11 mouse cellular contexts compared by ENCODE assay signal in genomic region chr7:98558128-98558921, GRCm38 (mm10).
DNase-seq lines count a peak whose midpoint lies in the region; TF ChIP-seq lines count a peak whose summit lies in the region.
"Had no signal": no experiment of that assay in that cellular context is flagged by ENCODE, and none has a peak within 500 bp of the region (broad histone marks: within the 10 kb centered on the region; RNA-seq: fewer than 3 reads in every experiment).

No protein-coding gene starts in this region.

- no peaks in the 10 kb centered on the region for H3K36me3 ChIP-seq in heart, adult 2 months (ENCODE audit: control insufficient read depth, insufficient read depth, low read length)
- H3K36me3 ChIP-seq: embryonic facial prominence, embryonic 12.5 days had no signal

- H3K27me3 ChIP-seq in heart, adult 2 months (ENCODE audit: control insufficient read depth, insufficient read depth, low read length): no peaks in the 10 kb centered on the region
- H3K27me3 ChIP-seq: embryonic facial prominence, embryonic 12.5 days had no signal

- 75% methylated on average over 9 of the region's 9 CpGs for WGBS in heart, adult 2 months

- TF ChIP-seq CTCF in heart, adult 2 months (IDR thresholded peaks at IDR 0.05): no peak

- TF ChIP-seq EP300 in heart, adult 2 months (IDR thresholded peaks at IDR 0.05; ENCODE audit: insufficient read depth, low read depth, low read length): no peak

- H3K9ac ChIP-seq in heart, adult 2 months (ENCODE audit: low read depth, low read length): no peak overlapping the region
- H3K9ac ChIP-seq: embryonic facial prominence, embryonic 12.5 days had no signal

- no peak overlapping the region for H3K4me3 ChIP-seq in heart, adult 2 months
- H3K4me3 ChIP-seq: embryonic facial prominence, embryonic 12.5 days had no signal

- H3K4me1 ChIP-seq in heart, adult 2 months (ENCODE audit: control insufficient read depth, insufficient read depth, low read length): peaks cover 1% of the 10 kb centered on the region; the same call in 1 of the 2 replicates
- H3K4me1 ChIP-seq: embryonic facial prominence, embryonic 12.5 days had no signal

- H3K79me2 ChIP-seq in heart, adult 2 months (replicated peaks; ENCODE audit: control insufficient read depth, insufficient read depth, low read length): no peaks in the 10 kb centered on the region

- DNase-seq in gastrocnemius, postnatal 25 days: peak; percentile 57
- no peak for DNase-seq in gastrocnemius, adult 18-20 months (ENCODE audit: low spot score)
- DNase-seq in 3134 (ENCODE audit: extremely low read depth, insufficient read length, low spot score): peak; percentile 88
- peak in 1 of 2 experiments; percentile 81 for DNase-seq in heart, adult 2 months
- peak; percentile 65 to 77 for DNase-seq in kidney, postnatal 4 days
- no peak for DNase-seq in layer of hippocampus, adult 18-20 months (ENCODE audit: low spot score in 2 of 2)
- DNase-seq in cerebellum, adult 11-12 months: no peak
- no peak for DNase-seq in right cerebral cortex, postnatal 4 days
- DNase-seq: right cerebral cortex, postnatal 14 days had no signal

- peak overlapping the region; percentile 45 for H3K27ac ChIP-seq in heart, adult 2 months
- H3K27ac ChIP-seq: embryonic facial prominence, embryonic 12.5 days; macrophage had no signal

- no peak for TF ChIP-seq POLR2A in heart, adult 2 months (IDR thresholded peaks at IDR 0.05; ENCODE audit: insufficient read depth, low read depth, low read length)

- intact Hi-C loops in heart, adult 2 months (cut with DNase I): no loop called here

Comparison
In these comparisons a context has a peak if more than half of its experiments do, and no peak if none do; other contexts are left out.
1. DNase-seq: peak in gastrocnemius, postnatal 25 days (single experiment), 3134 (single experiment) and kidney, postnatal 4 days (2 of 2); none in gastrocnemius, adult 18-20 months (single experiment), layer of hippocampus, adult 18-20 months (0 of 2), cerebellum, adult 11-12 months (single experiment) and right cerebral cortex, postnatal 4 days (single experiment).